Mouse (Mus musculus) kidney, adult 2 months (tissue): ENCODE results near the gene Klre1.

Experiments used
- CTCF ChIP-seq: fragments of 200-500 bp; conservative IDR thresholded peaks from 2 replicates; pipeline ENCODE4 v1.5.1; 2011; ENCODE audit warnings: low read depth, mild to moderate bottlenecking, control low read depth, low read length, moderate library complexity, mixed read lengths; ENCODE audit not compliant: insufficient read depth, insufficient read length
- POLR2A ChIP-seq: fragments of 200-500 bp; IDR thresholded peaks from one replicate; pipeline ENCODE4 v1.6.1; 2011; ENCODE audit warnings: low read depth, low read length, control low read depth

GRCm38 (mm10) chr6:129583014-129583413, 5.3 kb downstream of the Klre1 start:
- TF ChIP-seq CTCF (no peak), POLR2A (no peak)
